21 mouse cellular contexts compared by ENCODE assay signal in the genomic region with DNA sequence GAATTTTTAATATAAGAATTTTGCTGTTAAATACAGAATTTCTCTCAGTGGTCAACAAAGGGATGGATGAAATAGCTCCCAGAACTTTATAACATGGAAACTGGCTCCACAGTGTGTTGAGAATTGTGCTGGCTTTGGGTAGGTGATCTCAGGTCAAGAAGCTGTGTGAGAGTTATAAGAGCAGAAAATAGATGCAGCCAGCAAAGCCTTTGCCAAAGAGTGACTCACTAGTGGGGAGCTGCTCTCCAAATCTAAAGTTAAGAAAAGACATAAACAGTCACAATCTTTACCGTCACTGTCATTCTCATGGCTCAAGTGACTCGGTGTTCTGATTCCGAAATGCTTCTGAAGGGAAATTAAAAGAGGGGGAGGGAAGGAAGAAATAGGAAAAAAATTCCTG. TPM values are rescaled to one million over a fixed set of nuclear protein-coding genes. Genes with fewer than 3 reads are reported as not detected.
DNase-seq lines count a peak whose midpoint lies in the region; ATAC-seq lines count a peak whose summit lies in the region.
"Had no signal": no experiment of that assay in that cellular context is flagged by ENCODE, and none has a peak within 500 bp of the region (broad histone marks: within the 10 kb centered on the region; RNA-seq: fewer than 3 reads in every experiment).

No protein-coding gene starts in this region.

- 89% methylated on average over 3 of the region's 3 CpGs for WGBS in midbrain, embryonic 16.5 days

- no peak overlapping the region for H3K9ac ChIP-seq in midbrain, embryonic 16.5 days (ENCODE audit: low read depth, low read length)
- H3K9ac ChIP-seq: embryonic facial prominence, embryonic 13.5 days; forebrain, embryonic 13.5 days; forebrain, postnatal 0 days; hindbrain, embryonic 15.5 days had no signal

- H3K36me3 ChIP-seq in midbrain, embryonic 16.5 days (ENCODE audit: control insufficient read depth, insufficient read depth, low read length): no peaks in the 10 kb centered on the region
- H3K36me3 ChIP-seq: embryonic facial prominence, embryonic 13.5 days; heart, embryonic 10.5 days; hindbrain, embryonic 15.5 days had no signal

- H3K4me1 ChIP-seq in midbrain, embryonic 16.5 days (ENCODE audit: control insufficient read depth, insufficient read depth, low read length): no peaks in the 10 kb centered on the region
- H3K4me1 ChIP-seq: embryonic facial prominence, embryonic 13.5 days; forebrain, embryonic 13.5 days; heart, embryonic 10.5 days; hindbrain, embryonic 15.5 days had no signal

- H3K4me3 ChIP-seq in midbrain, embryonic 16.5 days (ENCODE audit: low read depth, low read length): no peak overlapping the region
- H3K4me3 ChIP-seq: embryonic facial prominence, embryonic 13.5 days; forebrain, embryonic 13.5 days; heart, embryonic 10.5 days; hindbrain, embryonic 15.5 days had no signal

- H3K27ac ChIP-seq in midbrain, embryonic 16.5 days (ENCODE audit: low read length): no peak overlapping the region
- H3K27ac ChIP-seq: embryonic facial prominence, embryonic 13.5 days; forebrain, embryonic 13.5 days; heart, embryonic 10.5 days; hindbrain, embryonic 15.5 days had no signal

- H3K27me3 ChIP-seq in midbrain, embryonic 16.5 days (ENCODE audit: control insufficient read depth, insufficient read depth, low read depth, low read length): no peaks in the 10 kb centered on the region
- H3K27me3 ChIP-seq: embryonic facial prominence, embryonic 13.5 days; forebrain, embryonic 13.5 days; hindbrain, embryonic 15.5 days had no signal

- ATAC-seq in frontal cortex, adult (ENCODE audit: low TSS enrichment): peak; percentile 91
- ATAC-seq in midbrain, embryonic 16.5 days: no peak
- ATAC-seq: forebrain, embryonic 13.5 days; forebrain, postnatal 0 days; intestine, embryonic 16.5 days had no signal

- no peak overlapping the region for H3K4me2 ChIP-seq in midbrain, embryonic 16.5 days (ENCODE audit: low read length)
- H3K4me2 ChIP-seq: embryonic facial prominence, embryonic 13.5 days; forebrain, embryonic 13.5 days; hindbrain, embryonic 15.5 days had no signal

- intact Hi-C loops in heart, postnatal 10 days (cut with DNase I): loop anchor here (10.0 kb wide), 1 partner anchor 182 kb away; no protein-coding TSS in a partner anchor

- DNase-seq in frontal cortex, postnatal 25 days (ENCODE audit: low spot score in 2 of 2): no peak
- DNase-seq in heart, postnatal 10 days: peak; percentile 32 to 41
- DNase-seq in heart, adult 11 months: no peak
- DNase-seq in 3T3-L1 (ENCODE audit: low read depth, low spot score): peak; percentile 62
- peak; percentile 79 for DNase-seq in brain, adult 2 months (ENCODE audit: low read depth, low spot score)
- DNase-seq in layer of hippocampus, adult 18-20 months (ENCODE audit: low spot score in 2 of 2): no peak
- DNase-seq: adrenal gland, adult 8-10 months; cerebellum, adult 11-12 months; cerebellum, adult 9-10 months; cerebellum, postnatal 25 days; forebrain, postnatal 0 days; gastrocnemius, postnatal 14 days; heart, postnatal 36 days had no signal

- no peaks in the 10 kb centered on the region for H3K9me3 ChIP-seq in midbrain, embryonic 16.5 days (replicated peaks; ENCODE audit: control insufficient read depth, low read length, poor library complexity, severe bottlenecking)
- H3K9me3 ChIP-seq: embryonic facial prominence, embryonic 13.5 days; forebrain, embryonic 13.5 days; heart, embryonic 10.5 days; hindbrain, embryonic 15.5 days had no signal

RNA-seq across cellular contexts. Expression of gene Dnajc6, which starts 23.7 kb away (rescaled TPM):
- total RNA-seq in heart, postnatal 10 days (2021): under 1 TPM; 0.50 to 0.55 TPM
- polyA plus RNA-seq in midbrain, embryonic 16.5 days (2015; fragmentation: Nextera tagmentation; extraction: Ambion mirVana): 62.0 and 77.1 TPM in 2 replicates
- 100 to 1,000 TPM; 287 to 314 TPM for total RNA-seq in layer of hippocampus, adult 18-20 months (2021)
- polyA plus RNA-seq: C2C12 had no signal

RNA-seq across cellular contexts. Expression of gene Ak4, which starts 53.7 kb away (rescaled TPM):
- total RNA-seq in heart, postnatal 10 days (2021): 10 to 100 TPM; 10.1 to 14.5 TPM
- 9.0 and 9.2 TPM in 2 replicates for polyA plus RNA-seq in midbrain, embryonic 16.5 days (2015; fragmentation: Nextera tagmentation; extraction: Ambion mirVana)
- total RNA-seq in layer of hippocampus, adult 18-20 months (2021): 10 to 100 TPM; 84.1 to 87.1 TPM

Comparison
In these comparisons a context has a peak if more than half of its experiments do, and no peak if none do; other contexts are left out.
1. DNase-seq: peak in heart, postnatal 10 days (2 of 2), 3T3-L1 (single experiment) and brain, adult 2 months (single experiment); none in frontal cortex, postnatal 25 days (0 of 2), heart, adult 11 months (single experiment) and layer of hippocampus, adult 18-20 months (0 of 2).
2. RNA of gene Dnajc6, which starts 23.7 kb away (total RNA-seq): 287 to 314 TPM in layer of hippocampus, adult 18-20 months; 0.50 to 0.55 TPM in heart, postnatal 10 days; every median in the first group is over 100 times any median in the second.
3. RNA of gene Ak4, which starts 53.7 kb away (total RNA-seq): 84.1 to 87.1 TPM in layer of hippocampus, adult 18-20 months; 10.1 to 14.5 TPM in heart, postnatal 10 days; every median in the first group is over 4 times any median in the second.